Mouse (Mus musculus) frontal cortex, adult 2 months (tissue): ENCODE measurements at regions not wholly inside any gene's neighbourhood (a gene's known extent, or its start where the extent isn't known, plus 50 kb on each side); places are given as distances from the start of the nearest gene placed in this dataset.
A peak's percentile ranks its signal among the peaks of the same experiment; 100 is the strongest.

Source experiments
- DNase-seq, 2 experiments: peaks; one replicate each; pipeline ENCODE4 v3.0.0; 2022; ENCODE audit warnings: low spot score in 1 of 2; ENCODE audit errors: extremely low spot score in 1 of 2

GRCm38 (mm10) chr17:60018752-60019323 lies 1005.7 kb upstream of the Nudt12 start:
- DNase-seq: no peak

GRCm38 (mm10) chr17:59997952-59998351 lies 984.8 kb upstream of the Nudt12 start:
- DNase-seq: no peak

DNA sequence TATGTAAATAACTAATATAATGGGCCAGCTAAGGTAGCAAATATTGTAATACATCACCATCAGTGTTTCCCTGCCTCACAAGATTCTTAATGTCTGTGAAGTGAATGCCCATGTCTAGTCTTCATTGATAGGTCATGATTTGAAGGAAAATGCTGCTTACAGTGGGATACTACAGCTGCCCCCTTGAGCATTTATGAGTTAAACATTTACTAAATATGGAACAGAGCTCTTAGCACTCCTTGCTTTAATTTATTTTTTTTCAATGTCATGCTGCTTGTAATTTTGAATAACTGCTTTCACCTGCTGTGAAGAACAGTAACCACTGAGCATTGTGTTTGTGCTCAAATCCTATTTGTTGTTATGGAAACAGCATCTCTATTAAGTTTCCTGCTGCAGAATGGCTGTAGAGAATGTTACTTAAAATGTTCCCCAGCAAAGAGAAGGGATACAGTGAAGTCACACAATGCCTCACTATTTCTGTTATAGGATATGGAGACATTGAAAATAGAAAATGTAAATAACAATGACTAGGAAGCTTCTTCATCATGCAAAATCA lies 966.2 kb upstream of the Nudt12 start:
- DNase-seq: no peak

GRCm38 (mm10) chr17:59977136-59977770 lies 964.1 kb upstream of the Nudt12 start:
- DNase-seq: no peak

GRCm38 (mm10) chr17:59967383-59967782 lies 954.2 kb upstream of the Nudt12 start:
- no peak for DNase-seq

DNA sequence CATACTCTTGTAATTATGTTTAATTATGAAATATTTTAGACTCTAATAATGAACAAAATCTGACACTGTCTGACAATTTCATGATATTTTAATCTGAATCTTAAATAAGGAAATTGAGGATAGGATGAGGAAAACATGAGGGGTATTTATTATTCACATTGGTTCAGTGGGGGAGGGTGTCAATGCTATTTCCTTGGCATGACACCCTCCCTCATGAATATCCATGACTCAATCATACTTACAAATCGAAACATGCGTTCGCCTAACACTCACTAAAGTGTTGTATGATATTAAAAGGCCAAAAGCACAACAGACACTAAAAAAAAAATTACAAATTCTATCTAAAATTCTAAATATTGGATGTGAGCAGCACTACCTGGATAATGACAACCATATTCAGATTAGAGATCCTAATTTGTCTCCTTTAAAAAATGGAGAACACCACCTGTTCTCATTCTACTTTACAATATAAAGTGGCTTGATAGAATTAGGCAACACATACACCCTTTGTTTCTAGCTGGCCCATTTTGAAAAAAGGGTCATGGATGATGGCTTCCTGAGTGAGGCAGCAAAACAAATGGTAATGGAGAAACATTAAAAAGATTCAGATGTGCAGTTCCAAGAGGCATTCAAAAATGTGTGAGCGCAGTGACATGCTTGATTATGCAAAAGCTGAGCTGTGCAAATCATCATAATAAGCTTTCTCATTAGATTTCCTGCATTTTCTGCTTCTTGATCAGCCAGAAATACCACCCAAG lies 942.3 kb upstream of the Nudt12 start:
- peak in 1 of 2 experiments; percentile 1 for DNase-seq

GRCm38 (mm10) chr17:59946433-59946832 lies 933.3 kb upstream of the Nudt12 start:
- DNase-seq: no peak

GRCm38 (mm10) chr17:59904395-59904794 lies 891.2 kb upstream of the Nudt12 start:
- no peak for DNase-seq

- DNase-seq: no peak
Observed at GRCm38 (mm10) chr17:59877791-59878190, 864.6 kb upstream of the Nudt12 start.

DNA sequence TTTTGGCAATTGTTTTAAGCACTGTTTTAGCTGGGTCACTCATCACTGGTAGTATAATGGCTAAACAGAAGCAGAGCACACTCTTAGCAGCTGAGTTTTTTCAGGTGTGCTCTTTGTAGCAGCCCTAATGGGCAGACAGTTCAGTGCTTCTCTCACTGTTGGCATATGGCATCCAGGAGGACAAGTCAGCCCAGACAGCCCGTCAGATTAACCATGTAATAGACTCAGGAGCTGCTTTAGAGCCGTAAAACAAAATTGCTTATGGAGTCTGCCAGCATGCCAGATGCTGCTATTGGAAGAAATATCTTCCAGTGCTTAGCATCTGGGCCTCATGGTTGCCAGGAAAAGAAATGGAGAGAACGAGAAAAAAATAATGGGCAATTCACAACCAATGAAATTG lies 835.7 kb upstream of the Nudt12 start:
- DNase-seq: no peak

- DNase-seq: no peak
Observed at GRCm38 (mm10) chr17:59845261-59845819, 832.2 kb upstream of the Nudt12 start.

DNA sequence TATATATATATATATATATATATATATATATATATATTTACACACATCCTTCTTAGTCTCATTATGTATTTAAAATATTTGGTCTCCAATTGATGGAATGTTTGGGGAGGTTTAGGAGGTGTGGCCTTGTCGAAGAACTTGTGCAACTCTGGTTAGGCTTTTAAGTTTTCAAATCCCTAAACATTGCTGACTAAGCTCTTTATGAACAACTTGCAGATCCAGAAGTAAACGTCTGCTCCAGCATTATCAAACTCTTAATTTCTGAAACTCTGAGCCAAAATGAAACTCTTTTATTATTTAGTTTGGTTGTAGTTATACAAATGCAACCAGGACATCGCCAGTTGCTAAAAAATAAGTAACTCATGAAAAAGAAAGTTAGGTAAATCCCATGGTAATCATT lies 792.7 kb upstream of the Nudt12 start:
- DNase-seq: no peak

GRCm38 (mm10) chr17:59793434-59793833 lies 780.3 kb upstream of the Nudt12 start:
- DNase-seq: no peak

DNA sequence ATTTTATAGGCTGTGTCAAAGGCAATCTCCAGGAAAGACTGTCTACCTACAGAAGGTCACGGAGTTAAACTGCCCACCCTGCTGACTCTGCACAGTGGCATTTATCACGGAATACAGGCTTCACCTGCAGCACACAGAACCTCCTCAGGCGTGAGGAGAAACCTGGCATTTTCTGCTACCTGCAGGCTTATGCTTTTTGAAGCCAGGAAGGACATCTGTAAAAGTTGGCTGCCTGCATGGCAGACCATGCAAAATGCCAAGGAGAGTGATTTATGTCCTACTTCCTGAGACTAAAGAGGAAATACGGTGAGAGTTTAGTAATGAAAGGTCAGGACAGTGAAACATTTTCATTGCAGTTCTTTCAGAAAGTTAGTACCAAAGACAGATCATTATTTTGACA lies 779.6 kb upstream of the Nudt12 start:
- no peak for DNase-seq

GRCm38 (mm10) chr17:59774075-59774474 lies 760.9 kb upstream of the Nudt12 start:
- no peak for DNase-seq

- DNase-seq: no peak
Observed at GRCm38 (mm10) chr17:59766580-59766979, 753.4 kb upstream of the Nudt12 start.

- peak in 1 of 2 experiments; percentile 10 for DNase-seq
Observed at GRCm38 (mm10) chr17:59764486-59764885, 751.3 kb upstream of the Nudt12 start.

DNA sequence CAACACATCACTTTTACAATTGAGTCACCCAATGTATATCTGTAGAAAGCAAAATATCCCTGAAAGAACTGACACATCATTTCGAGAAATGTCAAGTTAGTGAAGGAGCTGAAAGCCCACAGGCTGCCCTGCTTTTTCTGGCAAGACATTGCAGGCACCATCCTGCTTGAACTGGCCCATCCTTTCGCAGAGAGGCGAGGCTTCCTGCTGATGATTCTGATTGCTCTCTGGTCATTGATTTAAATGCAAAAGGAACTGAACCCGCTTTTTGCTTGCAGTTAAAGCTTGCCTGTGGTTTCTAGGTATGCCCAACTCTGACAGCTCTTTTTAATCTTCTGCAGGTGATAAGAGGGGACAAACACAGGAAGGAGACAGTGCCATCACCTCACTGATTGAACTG lies 748.9 kb upstream of the Nudt12 start:
- DNase-seq: no peak

GRCm38 (mm10) chr17:59760889-59761288 lies 747.7 kb upstream of the Nudt12 start:
- no peak for DNase-seq

DNA sequence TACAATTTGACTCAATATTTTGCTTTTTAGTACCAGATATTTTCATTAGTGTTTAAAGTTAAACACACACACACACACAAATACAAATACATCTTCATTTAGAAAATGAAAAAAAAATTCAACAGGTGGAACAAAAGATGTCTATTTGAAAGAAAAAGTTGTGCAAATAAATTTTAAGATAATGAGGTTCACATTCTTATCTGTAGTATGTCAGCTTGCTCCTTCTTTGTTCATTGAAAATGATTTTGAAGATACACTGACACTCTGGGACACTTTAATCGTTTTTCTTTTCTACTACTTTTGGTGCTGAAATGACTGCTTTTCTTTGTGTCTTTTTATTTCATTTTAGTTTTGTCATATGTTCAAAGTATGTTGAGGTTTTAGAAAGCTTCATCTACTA lies 732.9 kb upstream of the Nudt12 start:
- DNase-seq: no peak
